Mouse (Mus musculus) central nervous system, embryonic 18 days (tissue): ENCODE results near the gene Nid2. TPM values are rescaled to one million over a fixed set of nuclear protein-coding genes. Genes with fewer than 3 reads are reported as not detected.

ENCODE experiments used
- polyA plus RNA-seq: library from polyadenylated mRNA; depleted of rRNA; stranded (reverse); fragments of >200 nt; gene quantifications from 2 replicates; pipeline ENCODE4 v1.2.3, GENCODE M21; 2012; rRNA removed

The Nid2 gene
- polyA plus RNA-seq = 11.8 and 12.8 TPM in 2 replicates

DNA sequence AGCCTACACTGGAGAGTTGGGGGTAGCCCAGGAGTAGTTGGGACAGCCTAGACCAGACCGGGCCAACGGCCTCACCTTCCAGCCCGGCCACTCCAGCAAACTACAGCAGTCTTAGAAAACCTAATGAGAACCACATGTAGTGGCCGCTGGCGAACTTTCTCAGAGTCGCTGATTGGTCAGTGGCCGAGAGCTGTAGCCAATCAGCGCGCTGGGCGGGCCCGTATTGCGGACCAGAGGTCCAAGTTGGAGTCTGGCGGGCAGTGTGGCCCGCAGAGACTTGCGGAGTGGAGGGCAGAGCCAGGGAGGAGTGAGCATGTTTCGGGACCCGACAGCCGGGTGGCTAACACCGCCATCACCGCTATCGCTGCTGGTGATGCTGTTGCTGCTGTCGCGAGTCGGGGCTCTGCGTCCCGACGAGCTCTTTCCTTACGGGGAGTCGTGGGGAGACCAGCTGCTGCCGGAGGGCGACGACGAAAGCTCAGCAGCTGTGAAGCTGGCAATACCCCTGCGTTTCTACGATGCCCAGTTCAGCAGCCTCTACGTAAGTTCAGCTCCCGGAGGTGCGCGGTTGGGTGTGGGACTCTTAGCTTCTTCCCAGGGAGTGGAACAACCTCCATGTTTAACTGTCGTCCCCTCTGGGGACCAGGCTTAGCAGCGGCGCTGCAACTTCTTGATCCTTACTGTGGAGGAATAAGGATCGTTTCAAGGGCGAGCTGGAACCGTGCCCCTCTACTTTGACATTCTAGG, at the start of gene Nid2:
Gene Nid2, plus strand, starts transcription at position 241 of the 747 bp plus-strand sequence.

DNA sequence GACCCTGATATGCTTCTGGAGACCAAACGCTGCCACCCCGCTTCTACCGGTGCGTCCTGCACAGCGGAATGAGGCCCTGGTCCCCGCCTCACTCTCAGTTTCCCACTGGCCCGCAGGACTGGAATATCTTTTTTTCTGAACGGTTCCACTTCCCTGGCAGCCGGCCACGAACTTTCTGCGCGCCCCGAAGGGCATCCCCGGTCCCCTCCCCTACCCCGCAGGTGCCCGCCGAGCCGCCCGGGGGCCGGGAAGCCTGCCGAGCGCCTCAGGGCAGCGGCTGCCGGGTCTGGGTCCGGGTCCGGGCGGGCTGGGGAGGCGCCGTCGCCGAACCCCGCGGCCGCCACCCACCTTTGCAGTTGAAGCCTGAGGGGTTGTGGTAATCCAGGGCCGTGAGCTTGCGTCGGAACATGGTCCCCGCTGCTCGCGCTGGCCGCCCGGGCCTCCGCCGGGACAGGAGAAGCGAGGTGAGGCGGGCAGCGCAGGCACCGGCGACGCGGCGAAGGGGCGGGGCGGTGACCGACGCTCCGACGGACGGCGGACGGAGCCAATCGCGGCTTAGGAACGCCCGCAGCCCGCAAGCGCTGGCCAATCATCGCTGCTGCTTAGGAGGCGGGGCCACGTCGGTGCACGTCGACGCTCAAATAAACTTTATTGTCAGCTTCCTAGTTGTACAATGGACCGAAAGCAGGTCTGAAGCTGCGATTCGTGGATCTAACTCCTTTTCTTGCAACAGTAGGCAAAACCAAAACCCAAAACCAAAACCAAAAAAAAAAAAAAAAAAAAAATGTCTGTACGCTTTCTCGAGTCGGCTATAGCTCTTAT, 72.5 kb downstream of the Nid2 start, which contains the start of gene Rtraf:
Gene Rtraf, minus strand, starts transcription at position 504 of the 822 bp plus-strand sequence.

Other genes starting within 250 kb of the Nid2 start
- 0.10 and 0.33 TPM in 2 replicates for gene Gm2244, start 201.3 kb upstream of the Nid2 start, polyA plus RNA-seq
- 22.5 and 56.8 TPM in 2 replicates for gene Gm2237, start 166.1 kb upstream of the Nid2 start, polyA plus RNA-seq
- gene Gm5458, start 148.7 kb upstream of the Nid2 start, polyA plus RNA-seq = 0.11 TPM in 1 of 2 replicates, not detected in the other
- gene Rtraf, start 72.6 kb downstream of the Nid2 start, polyA plus RNA-seq = 97.5 and 106 TPM in 2 replicates
- gene Gng2, start 226.4 kb downstream of the Nid2 start, polyA plus RNA-seq = 362 and 382 TPM in 2 replicates